Mouse (Mus musculus) liver, embryonic 14.5 days (tissue): ENCODE data around the gene Ces2c. TPM values are rescaled to one million over a fixed set of nuclear protein-coding genes. Genes with fewer than 3 reads are reported as not detected.
"Not testable (repeated sequence)": the region's sequence is repeated elsewhere in the genome, so short reads cannot be mapped to it uniquely, and the experiment has no call there.

Source experiments
- ATAC-seq: fragments of 200-750 bp; cut with Nextera tagmentation; 2 replicates; pipeline ENCODE4 v1.8.0; 2017; ENCODE audit warnings: moderate number of reproducible peaks, mild to moderate bottlenecking, moderate library complexity; ENCODE audit not compliant: insufficient read depth
- DNase-seq, 3 experiments: peaks; one replicate each; pipeline ENCODE4 v3.0.0-alpha.2; 2012 to 2013; ENCODE audit warnings: low read depth in 3 of 3, low spot score in 3 of 3
- H3K27ac ChIP-seq: fragments of 300-500 bp; sonication (generic); 2 replicates; pipeline ENCODE4 v1.5.1; 2014; ENCODE audit warnings: moderate library complexity, mild to moderate bottlenecking, control low read depth, inconsistent platforms
- H3K27me3 ChIP-seq: fragments of 300-500 bp; sonication (generic); 2 replicates; pipeline ENCODE4 v1.6.1; 2014; ENCODE audit warnings: mild to moderate bottlenecking, low read length, moderate library complexity; ENCODE audit not compliant: control insufficient read depth, insufficient read depth
- H3K36me3 ChIP-seq: fragments of 300-500 bp; sonication (generic); replicated peaks from 2 replicates; pipeline ENCODE4 v1.6.1; 2014; ENCODE audit warnings: low read depth; ENCODE audit not compliant: control insufficient read depth, insufficient read depth
- H3K4me1 ChIP-seq, 2 experiments: fragments of 200-500 bp in 1 of 2; fragments of 300-500 bp in 1 of 2; sonication (generic) in 1 of 2; replicated peaks; 2 replicates each; pipeline ENCODE4 v1.6.1; 2012 to 2014; ENCODE audit warnings: antibody characterized with exemption in 1 of 2, inconsistent platforms in 1 of 2, low read length in 1 of 2; ENCODE audit not compliant: control insufficient read depth in 2 of 2, insufficient read depth in 2 of 2
- H3K4me2 ChIP-seq: fragments of 300-500 bp; sonication (generic); 2 replicates; pipeline ENCODE4 v1.6.1; 2014; ENCODE audit warnings: low read depth, mild to moderate bottlenecking, control low read depth, moderate library complexity
- H3K4me3 ChIP-seq, 2 experiments: fragments of 200-500 bp in 1 of 2; fragments of 300-500 bp in 1 of 2; sonication (generic) in 1 of 2; 2 replicates each; pipeline ENCODE4 v1.5.1; 2012 to 2014; ENCODE audit warnings: low read depth in 2 of 2, low read length in 2 of 2, mild to moderate bottlenecking in 2 of 2, control low read depth in 1 of 2, inconsistent platforms in 1 of 2, moderate library complexity in 1 of 2; ENCODE audit not compliant: insufficient read depth in 1 of 2
- H3K9ac ChIP-seq: fragments of 300-500 bp; sonication (generic); replicated peaks from 2 replicates; pipeline ENCODE4 v1.6.1; 2014; ENCODE audit warnings: mild to moderate bottlenecking, control low read depth, moderate library complexity
- H3K9me3 ChIP-seq: fragments of 300-500 bp; sonication (generic); 2 replicates; pipeline ENCODE4 v1.6.1; 2016; ENCODE audit warnings: low read length, mixed read lengths; ENCODE audit not compliant: control insufficient read depth
- CTCF ChIP-seq: IDR thresholded peaks from 2 replicates; pipeline ENCODE4 v1.5.1; 2016; ENCODE audit warnings: antibody characterized with exemption, low read depth, control low read depth
- EP300 ChIP-seq: IDR thresholded peaks from 2 replicates; pipeline ENCODE4 v1.6.1; 2016; ENCODE audit warnings: antibody characterized with exemption, low read depth
- WGBS: fragments of 180-500 bp; shearing (Covaris S2); extraction: QIAGEN DNeasy Blood & Tissue Kit; methylation state at CpG from one replicate; pipeline ENCODE4 v1.1.7; 2014; ENCODE audit not compliant: insufficient replicate concordance; 5-methylcytosine and 5-hydroxymethylcytosine counted together
- polyA plus RNA-seq, 2 experiments: library from polyadenylated mRNA; depleted of rRNA in 1 of 2; stranded (reverse) in 1 of 2; unstranded in 1 of 2; fragments of >200 nt; fragmentation: Nextera tagmentation in 1 of 2; extraction: Ambion mirVana in 1 of 2; gene quantifications; 2 replicates each; pipeline versions ENCODE4 v1.2.1 to v1.2.3; 2012 to 2014

Gene Ces2c
- polyA plus RNA-seq, 2 experiments: 0.06 to 0.18 TPM

DNA sequence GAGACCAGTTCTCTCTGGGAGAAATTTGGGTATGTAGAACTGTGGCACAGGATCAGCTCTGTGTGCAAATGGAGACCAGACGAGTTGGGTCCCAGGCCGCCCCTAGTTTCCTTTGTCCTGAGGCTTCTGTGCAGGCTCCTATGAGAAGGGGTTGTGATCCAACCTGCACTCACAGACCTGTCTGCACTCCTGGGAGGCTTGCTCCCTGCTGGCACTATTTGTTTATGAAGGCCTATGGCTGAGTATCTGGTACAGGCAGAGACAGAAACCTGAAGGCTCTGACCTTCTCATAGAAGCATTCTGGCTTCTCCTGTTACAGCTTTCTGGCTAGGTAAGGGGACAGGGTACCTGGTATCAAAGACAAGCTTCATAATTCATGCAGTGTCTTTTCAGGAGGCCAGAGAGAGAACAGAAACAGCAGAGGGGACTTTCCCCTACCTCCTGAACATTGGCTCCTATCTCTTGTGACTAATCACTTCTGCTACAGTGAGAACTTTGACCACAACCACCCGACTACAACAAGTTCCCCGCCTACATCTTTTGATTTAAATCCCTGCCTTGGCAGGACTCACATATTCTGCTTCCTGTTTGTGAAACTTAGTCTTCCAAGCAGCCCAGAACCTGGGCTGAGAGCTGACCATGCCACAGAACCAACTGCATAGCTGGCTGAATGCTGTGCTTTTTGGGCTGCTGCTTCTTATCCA is 39.5 kb downstream of the Ces2c start:
- H3K36me3 ChIP-seq, H3K9me3 ChIP-seq, DNase-seq, H3K27ac ChIP-seq, H3K4me2 ChIP-seq, H3K27me3 ChIP-seq, H3K9ac ChIP-seq, H3K4me1 ChIP-seq, H3K4me3 ChIP-seq, ATAC-seq: not testable (repeated sequence)
- no CpG with 5 or more reads among the region's 4 CpGs for WGBS

DNA sequence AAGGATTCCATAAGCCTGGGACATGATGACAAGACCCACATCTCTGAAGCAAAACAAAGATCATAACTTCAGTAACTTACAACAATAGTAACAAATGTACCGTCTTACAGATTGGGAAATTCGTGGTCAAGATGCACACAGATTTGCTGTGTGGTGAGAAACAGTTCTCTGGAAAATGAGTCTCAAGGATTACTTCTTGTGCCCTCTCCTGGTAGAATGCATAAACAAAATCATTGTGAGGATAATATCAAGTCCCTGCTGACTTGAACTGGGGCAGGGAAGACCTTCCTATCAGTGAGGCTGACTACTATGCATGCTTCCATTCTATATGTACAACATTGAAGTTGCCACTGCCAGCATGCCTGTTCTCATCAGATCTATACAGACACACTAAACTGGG is 54.9 kb downstream of the Ces2c start:
- no peak for TF ChIP-seq EP300
- no peak for TF ChIP-seq CTCF
- no peak overlapping the region for H3K9ac ChIP-seq
- ATAC-seq (no peak), DNase-seq (no peak)
- no peak overlapping the region for H3K4me2 ChIP-seq
- H3K4me1 ChIP-seq: no peaks in the 10 kb centered on the region
- WGBS: 38% methylated on average over 2 of the region's 2 CpGs
- no peak overlapping the region for H3K27ac ChIP-seq
- H3K9me3 ChIP-seq: no peaks in the 10 kb centered on the region
- H3K27me3 ChIP-seq: no peaks in the 10 kb centered on the region
- no peaks in the 10 kb centered on the region for H3K36me3 ChIP-seq
- no peak overlapping the region for H3K4me3 ChIP-seq

Other genes starting within 250 kb of the Ces2c start
- 0.01 and 0.02 TPM in 2 replicates for gene Cdh16, start 222.7 kb upstream of the Ces2c start, polyA plus RNA-seq (2012; rRNA removed)
- gene Cdh16, start 222.7 kb upstream of the Ces2c start, polyA plus RNA-seq (2014; fragmentation: Nextera tagmentation; extraction: Ambion mirVana): not detected in 2 replicates
- gene Rrad, start 215.7 kb upstream of the Ces2c start, polyA plus RNA-seq (2012; rRNA removed): 0.21 and 0.25 TPM in 2 replicates
- 0.10 and 0.54 TPM in 2 replicates for gene Rrad, start 215.7 kb upstream of the Ces2c start, polyA plus RNA-seq (2014; fragmentation: Nextera tagmentation; extraction: Ambion mirVana)
- 33.2 and 38.5 TPM in 2 replicates for gene Ciao2b, start 205.1 kb upstream of the Ces2c start, polyA plus RNA-seq (2012; rRNA removed)
- gene Ciao2b, start 205.1 kb upstream of the Ces2c start, polyA plus RNA-seq (2014; fragmentation: Nextera tagmentation; extraction: Ambion mirVana): 49.6 and 50.3 TPM in 2 replicates
- gene Ces2a, start 113.1 kb upstream of the Ces2c start, polyA plus RNA-seq (2012; rRNA removed): 10.6 and 11.3 TPM in 2 replicates
- gene Ces2a, start 113.1 kb upstream of the Ces2c start, polyA plus RNA-seq (2014; fragmentation: Nextera tagmentation; extraction: Ambion mirVana): 9.9 and 12.1 TPM in 2 replicates
- 0.10 and 0.16 TPM in 2 replicates for gene Ces2b, start 15.5 kb upstream of the Ces2c start, polyA plus RNA-seq (2012; rRNA removed)
- gene Ces2b, start 15.5 kb upstream of the Ces2c start, polyA plus RNA-seq (2014; fragmentation: Nextera tagmentation; extraction: Ambion mirVana): 0.23 and 0.27 TPM in 2 replicates
- 1.5 and 2.1 TPM in 2 replicates for gene Ces2e, start 79.2 kb downstream of the Ces2c start, polyA plus RNA-seq (2012; rRNA removed)
- gene Ces2e, start 79.2 kb downstream of the Ces2c start, polyA plus RNA-seq (2014; fragmentation: Nextera tagmentation; extraction: Ambion mirVana): 1.6 and 2.2 TPM in 2 replicates
- gene Ces2f, start 100.3 kb downstream of the Ces2c start, polyA plus RNA-seq (2012; rRNA removed): not detected in 2 replicates
- gene Ces2f, start 100.3 kb downstream of the Ces2c start, polyA plus RNA-seq (2014; fragmentation: Nextera tagmentation; extraction: Ambion mirVana): not detected in 2 replicates
- gene Ces2g, start 114.7 kb downstream of the Ces2c start, polyA plus RNA-seq (2012; rRNA removed): 21.3 and 21.5 TPM in 2 replicates
- gene Ces2g, start 114.7 kb downstream of the Ces2c start, polyA plus RNA-seq (2014; fragmentation: Nextera tagmentation; extraction: Ambion mirVana): 19.7 and 21.1 TPM in 2 replicates
- not detected in 2 replicates for gene Ces2h, start 153.8 kb downstream of the Ces2c start, polyA plus RNA-seq (2012; rRNA removed)
- not detected in 2 replicates for gene Ces2h, start 153.8 kb downstream of the Ces2c start, polyA plus RNA-seq (2014; fragmentation: Nextera tagmentation; extraction: Ambion mirVana)
- 0.18 and 0.22 TPM in 2 replicates for gene Ces3a, start 201.5 kb downstream of the Ces2c start, polyA plus RNA-seq (2012; rRNA removed)
- 0.14 and 0.23 TPM in 2 replicates for gene Ces3a, start 201.5 kb downstream of the Ces2c start, polyA plus RNA-seq (2014; fragmentation: Nextera tagmentation; extraction: Ambion mirVana)
- gene Ces3b, start 236.7 kb downstream of the Ces2c start, polyA plus RNA-seq (2012; rRNA removed): not detected in 2 replicates
- not detected in 2 replicates for gene Ces3b, start 236.7 kb downstream of the Ces2c start, polyA plus RNA-seq (2014; fragmentation: Nextera tagmentation; extraction: Ambion mirVana)